Mouse (Mus musculus) lung, embryonic 14.5 days (tissue): ENCODE results near the gene Hdac6. TPM values are rescaled to one million over a fixed set of nuclear protein-coding genes. Genes with fewer than 3 reads are reported as not detected.
A peak's percentile ranks its signal among the peaks of the same experiment; 100 is the strongest.

Experiments
- ATAC-seq: fragments of 200-750 bp; cut with Nextera tagmentation; 2 replicates; pipeline ENCODE4 v1.8.0; 2017; ENCODE audit warnings: mild to moderate bottlenecking, moderate TSS enrichment, moderate library complexity; ENCODE audit not compliant: insufficient read depth
- DNase-seq: peaks from one replicate; pipeline ENCODE4 v3.0.0-alpha.2; 2015
- H3K27ac ChIP-seq: fragments of 300-500 bp; sonication (generic); 2 replicates; pipeline ENCODE4 v1.5.1; 2014; ENCODE audit warnings: low read depth, mild to moderate bottlenecking, moderate library complexity
- H3K27me3 ChIP-seq: fragments of 300-500 bp; sonication (generic); 2 replicates; pipeline ENCODE4 v1.6.1; 2014; ENCODE audit warnings: low read length, control low read depth; ENCODE audit not compliant: insufficient read depth
- H3K36me3 ChIP-seq: fragments of 300-500 bp; sonication (generic); 2 replicates; pipeline ENCODE4 v1.6.1; 2014; ENCODE audit warnings: control low read depth; ENCODE audit not compliant: insufficient read depth
- H3K4me1 ChIP-seq: fragments of 300-500 bp; sonication (generic); 2 replicates; pipeline ENCODE4 v1.6.1; 2014; ENCODE audit warnings: antibody characterized with exemption, control low read depth; ENCODE audit not compliant: insufficient read depth
- H3K4me2 ChIP-seq: fragments of 300-500 bp; sonication (generic); 2 replicates; pipeline ENCODE4 v1.6.1; 2014; ENCODE audit warnings: mild to moderate bottlenecking
- H3K4me3 ChIP-seq: fragments of 300-500 bp; sonication (generic); 2 replicates; pipeline ENCODE4 v1.5.1; 2014; ENCODE audit warnings: low read depth, low read length
- H3K9ac ChIP-seq: fragments of 300-500 bp; sonication (generic); 2 replicates; pipeline ENCODE4 v1.6.1; 2014
- H3K9me3 ChIP-seq: fragments of 300-500 bp; sonication (generic); 2 replicates; pipeline ENCODE4 v1.6.1; 2016; ENCODE audit warnings: low read depth, low read length, control low read depth
- CTCF ChIP-seq: IDR thresholded peaks from 2 replicates; pipeline ENCODE4 v1.5.1; 2016; ENCODE audit warnings: antibody characterized with exemption, low read depth
- WGBS: fragments of 180-500 bp; shearing (Covaris S2); extraction: QIAGEN DNeasy Blood & Tissue Kit; methylation state at CpG from one replicate; pipeline ENCODE4 v1.1.7; 2014; 5-methylcytosine and 5-hydroxymethylcytosine counted together
- polyA plus RNA-seq: library from polyadenylated mRNA; unstranded; fragments of >200 nt; fragmentation: Nextera tagmentation; extraction: Ambion mirVana; gene quantifications from 2 replicates; pipeline ENCODE4 v1.2.1, GENCODE M21; 2014

Gene Hdac6
- polyA plus RNA-seq, 1 experiment from 2014 or later: 29.1 TPM

GRCm38 (mm10) chrX:7945618-7946017, 2.1 kb downstream of the Hdac6 start:
- ATAC-seq (no peak), DNase-seq (no peak)
- H3K4me2 ChIP-seq: no peak overlapping the region
- H3K36me3 ChIP-seq: no peaks in the 10 kb centered on the region
- H3K4me3 ChIP-seq: no peak overlapping the region
- no peak overlapping the region for H3K9ac ChIP-seq
- H3K9me3 ChIP-seq: no peaks in the 10 kb centered on the region
- no peak overlapping the region for H3K27ac ChIP-seq
- no peaks in the 10 kb centered on the region for H3K27me3 ChIP-seq
- TF ChIP-seq CTCF: no peak
- no peaks in the 10 kb centered on the region for H3K4me1 ChIP-seq
- 72% methylated on average over 8 of the region's 8 CpGs for WGBS

DNA sequence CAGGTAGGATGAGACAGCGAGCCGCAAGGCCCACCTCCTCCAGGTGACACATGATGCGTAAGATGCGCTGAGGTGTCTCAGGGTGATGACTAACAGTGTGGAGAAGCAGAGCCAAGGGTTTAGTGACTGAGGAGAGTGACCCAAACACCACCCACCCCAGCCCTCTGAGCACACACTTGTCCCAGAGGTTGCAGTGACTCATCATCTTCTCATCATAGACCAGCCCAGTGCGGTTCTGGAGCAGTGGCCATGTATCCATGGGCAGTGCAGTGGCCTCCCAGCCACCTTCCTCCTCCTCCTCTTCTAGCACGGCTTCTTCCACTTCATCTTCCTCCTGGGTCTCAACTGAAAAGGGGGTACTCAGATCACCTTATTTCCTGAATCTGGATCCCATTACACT, 10.0 kb downstream of the Hdac6 start:
- Histone ChIP-seq H3K27ac (no peak overlapping the region), H3K9ac (no peak overlapping the region), H3K4me2 (no peak overlapping the region), H3K36me3 (no peaks in the 10 kb centered on the region), H3K27me3 (no peaks in the 10 kb centered on the region), H3K4me1 (no peaks in the 10 kb centered on the region), H3K4me3 (no peak overlapping the region), H3K9me3 (no peaks in the 10 kb centered on the region)
- no peak for DNase-seq
- ATAC-seq: no peak
- 94% methylated on average over 6 of the region's 6 CpGs for WGBS
- no peak for TF ChIP-seq CTCF

- H3K4me1 ChIP-seq: no peaks in the 10 kb centered on the region
- H3K27ac ChIP-seq: no peak overlapping the region
- H3K9ac ChIP-seq: no peak overlapping the region
- no peaks in the 10 kb centered on the region for H3K9me3 ChIP-seq
- 0 out of 2 replicates have a peak, but pooled peaks cover under 1% of the 10 kb centered on the region for H3K36me3 ChIP-seq
- no peak overlapping the region for H3K4me2 ChIP-seq
- TF ChIP-seq CTCF: peak; percentile 35; the same call in 1 of the 2 replicates
- ATAC-seq (no peak), DNase-seq (no peak)
- H3K27me3 ChIP-seq: no peaks in the 10 kb centered on the region
- H3K4me3 ChIP-seq: no peak overlapping the region
- 52% methylated on average over 11 of the region's 11 CpGs for WGBS
Measured at GRCm38 (mm10) chrX:7936874-7937273, 10.8 kb downstream of the Hdac6 start.

DNA sequence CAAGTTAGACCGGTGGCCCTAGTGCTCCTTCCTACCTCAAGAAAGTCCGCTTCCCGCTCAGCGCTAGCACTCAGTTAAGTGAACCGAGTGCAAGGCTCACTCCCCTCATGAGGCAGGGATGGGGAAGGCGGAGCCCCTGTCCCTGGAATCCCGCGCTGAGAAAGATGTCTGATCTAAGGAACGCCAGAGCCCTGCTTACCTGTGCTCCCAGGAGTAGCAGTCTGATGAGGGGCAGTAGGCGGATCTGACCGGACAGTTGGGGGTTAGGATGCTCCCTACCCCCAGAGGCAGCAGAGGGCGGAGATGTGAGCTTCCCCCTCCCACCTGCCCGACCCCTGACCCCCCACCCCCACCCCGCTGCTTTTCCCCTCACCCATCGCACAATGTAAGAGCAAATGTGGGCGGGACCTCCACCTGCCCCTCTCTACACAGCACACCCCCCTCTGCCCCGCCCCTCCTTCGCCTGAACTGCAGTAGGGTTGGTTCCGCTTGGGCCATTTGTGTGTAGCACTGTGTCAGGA, 19.4 kb downstream of the Hdac6 start, which contains the start of gene Eras:
Gene Eras, minus strand, starts transcription at position 338 of the 521 bp plus-strand sequence.
- H3K4me2 ChIP-seq: no peak within 1 kb of the TSS
- ATAC-seq: no peak

DNA sequence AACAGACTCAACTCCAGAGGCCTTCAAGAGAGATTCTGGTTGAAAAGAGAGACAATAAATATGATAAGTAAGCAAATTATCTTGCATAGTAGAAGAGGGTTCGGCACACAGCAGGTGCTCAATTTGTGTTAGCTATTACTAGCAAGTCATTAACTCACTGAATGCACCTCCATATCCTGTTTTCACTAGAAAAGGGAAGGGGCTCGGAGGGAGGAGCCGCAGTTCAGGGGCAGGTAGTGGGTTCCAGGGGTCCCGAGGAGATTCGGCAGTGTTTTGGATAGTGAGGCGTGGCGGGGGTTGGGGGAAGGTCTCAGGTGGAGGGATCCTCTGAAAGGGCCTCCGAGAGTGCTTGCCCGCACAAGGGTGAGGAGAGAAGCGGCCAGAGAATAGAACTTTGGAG, 20.6 kb downstream of the Hdac6 start:
- DNase-seq (no peak), ATAC-seq (no peak)
- 16% methylated on average over 10 of the region's 10 CpGs for WGBS
- Histone ChIP-seq H3K27me3 (peaks cover 53% of the 10 kb centered on the region), H3K27ac (no peak overlapping the region), H3K9ac (no peak overlapping the region), H3K4me1 (no peaks in the 10 kb centered on the region), H3K4me3 (no peak overlapping the region), H3K36me3 (0 out of 2 replicates have a peak, but pooled peaks cover 13% of the 10 kb centered on the region), H3K9me3 (no peaks in the 10 kb centered on the region), H3K4me2 (no peak overlapping the region)
- no peak for TF ChIP-seq CTCF

More for the DNA sequence above, 19.4 kb downstream of the Hdac6 start, which contains the start of gene Eras:
- no peak for DNase-seq
- 0 out of 2 replicates have a peak, but pooled peaks cover 13% of the 10 kb centered on the region for H3K36me3 ChIP-seq
- no peak within 1 kb of the TSS for H3K9ac ChIP-seq
- TF ChIP-seq CTCF: no peak
- no peak within 1 kb of the TSS for H3K27ac ChIP-seq
- no peaks in the 10 kb centered on the region for H3K4me1 ChIP-seq
- H3K9me3 ChIP-seq: no peaks in the 10 kb centered on the region
- no peak within 1 kb of the TSS for H3K4me3 ChIP-seq
- H3K27me3 ChIP-seq: peaks cover 41% of the 10 kb centered on the region
- 11% methylated on average over 14 of the region's 19 CpGs for WGBS

GRCm38 (mm10) chrX:7926266-7926665, 21.4 kb downstream of the Hdac6 start:
- DNase-seq: no peak
- no peak for ATAC-seq
- H3K4me2 ChIP-seq: no peak overlapping the region
- WGBS: 61% methylated on average over 6 of the region's 6 CpGs
- H3K27ac ChIP-seq: no peak overlapping the region
- no peaks in the 10 kb centered on the region for H3K4me1 ChIP-seq
- no peak for TF ChIP-seq CTCF
- no peaks in the 10 kb centered on the region for H3K9me3 ChIP-seq
- H3K36me3 ChIP-seq: 0 out of 2 replicates have a peak, but pooled peaks cover 7% of the 10 kb centered on the region
- no peak overlapping the region for H3K4me3 ChIP-seq
- H3K27me3 ChIP-seq: peaks cover 60% of the 10 kb centered on the region
- H3K9ac ChIP-seq: no peak overlapping the region

DNA sequence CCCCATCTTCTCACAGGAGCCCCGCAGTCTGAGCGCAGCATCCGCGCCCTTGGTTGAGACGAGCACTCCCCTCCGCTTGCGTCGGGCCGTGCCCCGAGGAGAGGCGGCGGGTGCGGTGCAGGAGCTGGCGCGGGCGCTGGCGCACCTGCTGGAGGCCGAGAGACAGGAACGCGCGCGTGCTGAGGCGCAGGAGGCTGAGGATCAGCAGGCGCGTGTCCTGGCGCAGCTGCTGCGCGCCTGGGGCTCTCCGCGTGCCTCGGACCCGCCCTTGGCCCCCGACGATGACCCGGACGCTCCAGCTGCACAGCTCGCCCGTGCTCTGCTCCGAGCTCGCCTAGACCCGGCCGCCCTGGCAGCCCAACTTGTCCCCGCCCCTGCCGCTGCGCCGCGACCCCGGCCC, 25.7 kb downstream of the Hdac6 start:
- no peak for ATAC-seq
- Histone ChIP-seq H3K4me1 (no peaks in the 10 kb centered on the region), H3K27ac (no peak overlapping the region), H3K27me3 (peaks cover 62% of the 10 kb centered on the region), H3K36me3 (no peaks in the 10 kb centered on the region), H3K4me3 (peak overlapping the region; percentile 19), H3K4me2 (peak overlapping the region; percentile 46), H3K9me3 (no peaks in the 10 kb centered on the region), H3K9ac (no peak overlapping the region)
- WGBS: 7% methylated on average over 37 of the region's 48 CpGs
- DNase-seq: no peak
- no peak for TF ChIP-seq CTCF
